Mouse (Mus musculus) limb, embryonic 13.5 days (tissue): ENCODE measurements around the gene Magi1. TPM values are rescaled to one million over a fixed set of nuclear protein-coding genes. Genes with fewer than 3 reads are reported as not detected.
A peak's percentile ranks its signal among the peaks of the same experiment; 100 is the strongest.

Source experiments
- ATAC-seq: fragments of 200-750 bp; cut with Nextera tagmentation; 2 replicates; pipeline ENCODE4 v1.8.0; 2017; ENCODE audit warnings: low read depth, moderate number of reproducible peaks, moderate TSS enrichment; ENCODE audit not compliant: low FRiP score
- H3K27ac ChIP-seq: fragments of 300-500 bp; sonication (generic); 2 replicates; pipeline ENCODE4 v1.5.1; 2015; ENCODE audit warnings: inconsistent platforms, mild to moderate bottlenecking, moderate library complexity
- H3K27me3 ChIP-seq: fragments of 300-500 bp; sonication (generic); 2 replicates; pipeline ENCODE4 v1.6.1; 2015; ENCODE audit warnings: mild to moderate bottlenecking, inconsistent platforms
- H3K36me3 ChIP-seq: fragments of 300-500 bp; sonication (generic); 2 replicates; pipeline ENCODE4 v1.6.1; 2015; ENCODE audit warnings: inconsistent platforms, mild to moderate bottlenecking, moderate library complexity
- H3K4me1 ChIP-seq: fragments of 300-500 bp; sonication (generic); 2 replicates; pipeline ENCODE4 v1.6.1; 2015; ENCODE audit warnings: inconsistent platforms
- H3K4me2 ChIP-seq: fragments of 300-500 bp; sonication (generic); replicated peaks from 2 replicates; pipeline ENCODE4 v1.6.1; 2015; ENCODE audit warnings: inconsistent platforms, mild to moderate bottlenecking, moderate library complexity
- H3K4me3 ChIP-seq: fragments of 300-500 bp; sonication (generic); 2 replicates; pipeline ENCODE4 v1.5.1; 2015; ENCODE audit warnings: moderate library complexity, mild to moderate bottlenecking, inconsistent platforms
- H3K9ac ChIP-seq: fragments of 300-500 bp; sonication (generic); 2 replicates; pipeline ENCODE4 v1.6.1; 2015; ENCODE audit warnings: mild to moderate bottlenecking, inconsistent platforms
- H3K9me3 ChIP-seq: fragments of 300-500 bp; sonication (generic); 2 replicates; pipeline ENCODE4 v1.6.1; 2016; ENCODE audit warnings: inconsistent platforms
- WGBS: fragments of 180-500 bp; shearing (Covaris S2); methylation state at CpG from one replicate; pipeline ENCODE4 v1.1.7; 2015; 5-methylcytosine and 5-hydroxymethylcytosine counted together
- polyA plus RNA-seq: library from polyadenylated mRNA; unstranded; fragments of >200 nt; fragmentation: Nextera tagmentation; extraction: Ambion mirVana; gene quantifications from 2 replicates; pipeline ENCODE4 v1.2.1, GENCODE M21; 2015

Magi1 gene
- polyA plus RNA-seq, 1 experiment from 2014 or later, result 13.9 TPM

DNA sequence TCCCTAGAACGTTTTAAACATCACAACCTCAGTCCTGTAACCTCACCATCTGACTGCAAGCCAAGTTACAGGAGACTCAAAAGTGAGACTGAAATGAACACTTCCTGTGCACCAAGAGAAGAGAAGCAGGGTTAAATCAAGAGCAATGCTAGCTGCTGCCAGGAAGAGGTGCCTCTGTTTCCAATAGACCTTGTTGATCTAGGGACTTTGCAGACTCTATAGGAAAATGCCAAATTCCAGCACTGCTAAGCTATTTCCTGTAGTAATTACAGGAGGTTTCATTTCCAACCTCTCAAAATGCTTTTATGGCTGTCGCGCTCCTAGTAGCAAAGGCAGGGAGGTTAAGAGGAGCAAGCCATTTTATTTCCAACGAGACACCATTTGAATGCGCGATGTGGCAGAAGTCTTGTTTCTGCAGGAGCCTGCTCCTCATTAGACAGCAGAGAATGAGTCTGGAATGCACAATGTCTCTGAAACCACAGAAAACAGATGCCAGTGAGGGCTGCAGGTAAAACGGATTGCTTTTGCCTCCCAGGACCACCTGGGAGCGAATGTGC lies 222.2 kb downstream of the Magi1 start:
- no peak; the same call in 1 of the 2 replicates for ATAC-seq
- WGBS, result 14% methylated on average over 8 of the region's 8 CpGs
- Histone ChIP-seq H3K4me2 (peak overlapping the region; percentile 36), H3K9ac (no peak overlapping the region), H3K4me1 (peaks cover 55% of the 10 kb centered on the region), H3K36me3 (no peaks in the 10 kb centered on the region), H3K27me3 (no peaks in the 10 kb centered on the region), H3K27ac (peak overlapping the region; percentile 63), H3K9me3 (no peaks in the 10 kb centered on the region), H3K4me3 (no peak overlapping the region)

- Histone ChIP-seq H3K36me3 (no peaks in the 10 kb centered on the region), H3K27ac (0 out of 2 replicates have a peak overlapping the region, but pooled peaks have one; percentile 63), H3K4me2 (peak overlapping the region; percentile 36; the same call in 1 of the 2 replicates), H3K27me3 (no peaks in the 10 kb centered on the region), H3K9me3 (no peaks in the 10 kb centered on the region), H3K9ac (no peak overlapping the region), H3K4me3 (no peak overlapping the region), H3K4me1 (peaks cover 55% of the 10 kb centered on the region)
- no peak for ATAC-seq
- WGBS, result 83% methylated on average over 7 of the region's 7 CpGs
Measured at GRCm38 (mm10) chr6:94060621-94061213, 223.0 kb downstream of the Magi1 start.

- no peak overlapping the region for H3K27ac ChIP-seq
- no peak overlapping the region for H3K4me3 ChIP-seq
- no peak overlapping the region for H3K9ac ChIP-seq
- H3K9me3 ChIP-seq, result no peaks in the 10 kb centered on the region
- WGBS, result 47% methylated on average over 2 of the region's 2 CpGs
- H3K4me2 ChIP-seq, result no peak overlapping the region
- H3K36me3 ChIP-seq, result no peaks in the 10 kb centered on the region
- ATAC-seq, result 0 out of 2 replicates have a peak, but pooled peaks have one; percentile 32
- H3K4me1 ChIP-seq, result peaks cover 47% of the 10 kb centered on the region
- no peaks in the 10 kb centered on the region for H3K27me3 ChIP-seq
Measured at GRCm38 (mm10) chr6:94059090-94059489, 224.6 kb downstream of the Magi1 start.

GRCm38 (mm10) chr6:94053920-94054319 lies 229.8 kb downstream of the Magi1 start:
- Histone ChIP-seq H3K4me2 (no peak overlapping the region), H3K4me1 (peaks cover 5% of the 10 kb centered on the region; the same call in 1 of the 2 replicates), H3K36me3 (0 out of 2 replicates have a peak, but pooled peaks cover under 1% of the 10 kb centered on the region), H3K9ac (no peak overlapping the region), H3K9me3 (no peaks in the 10 kb centered on the region), H3K27ac (no peak overlapping the region), H3K4me3 (no peak overlapping the region), H3K27me3 (no peaks in the 10 kb centered on the region)
- no peak for ATAC-seq
- WGBS, result 54% methylated on average over 1 of the region's 1 CpGs

- H3K9ac ChIP-seq, result no peak overlapping the region
- H3K4me1 ChIP-seq, result peaks cover 8% of the 10 kb centered on the region
- H3K9me3 ChIP-seq, result no peaks in the 10 kb centered on the region
- H3K36me3 ChIP-seq, result peaks cover 8% of the 10 kb centered on the region; the same call in 1 of the 2 replicates
- 88% methylated on average over 4 of the region's 4 CpGs for WGBS
- no peak for ATAC-seq
- H3K27me3 ChIP-seq, result no peaks in the 10 kb centered on the region
- no peak overlapping the region for H3K4me3 ChIP-seq
- H3K4me2 ChIP-seq, result no peak overlapping the region
- H3K27ac ChIP-seq, result no peak overlapping the region
Measured at GRCm38 (mm10) chr6:94045180-94045579, 238.5 kb downstream of the Magi1 start.

GRCm38 (mm10) chr6:94043461-94043860 lies 240.3 kb downstream of the Magi1 start:
- no peak for ATAC-seq
- no peak overlapping the region for H3K4me2 ChIP-seq
- no peaks in the 10 kb centered on the region for H3K27me3 ChIP-seq
- H3K9ac ChIP-seq, result no peak overlapping the region
- no peaks in the 10 kb centered on the region for H3K9me3 ChIP-seq
- no peak overlapping the region for H3K27ac ChIP-seq
- H3K4me1 ChIP-seq, result peaks cover 8% of the 10 kb centered on the region
- no peak overlapping the region for H3K4me3 ChIP-seq
- WGBS, result 27% methylated on average over 7 of the region's 7 CpGs
- H3K36me3 ChIP-seq, result peaks cover 4% of the 10 kb centered on the region; the same call in 1 of the 2 replicates

DNA sequence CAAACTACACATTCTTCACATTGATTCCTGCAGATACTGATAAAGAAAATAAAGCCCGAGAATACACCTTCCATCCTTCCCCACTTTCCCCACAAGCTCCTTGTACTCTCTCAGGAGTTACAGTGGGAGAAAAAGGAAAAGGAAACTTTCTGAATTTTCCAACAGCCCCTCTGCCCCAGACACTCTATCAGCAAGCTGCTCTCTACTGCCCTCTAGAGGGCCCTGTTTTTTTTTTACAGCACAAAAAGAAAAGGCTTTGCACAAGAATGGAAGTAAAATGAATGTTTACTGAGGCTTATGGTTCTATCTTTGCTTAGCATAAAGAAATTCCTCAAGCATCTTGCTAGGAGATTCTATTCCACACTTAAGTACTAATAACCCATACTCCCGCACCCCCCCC lies 243.6 kb downstream of the Magi1 start:
- no peaks in the 10 kb centered on the region for H3K9me3 ChIP-seq
- H3K4me3 ChIP-seq, result no peak overlapping the region
- H3K36me3 ChIP-seq, result no peaks in the 10 kb centered on the region
- 45% methylated on average over 2 of the region's 2 CpGs for WGBS
- H3K9ac ChIP-seq, result no peak overlapping the region
- H3K27ac ChIP-seq, result no peak overlapping the region
- peaks cover 8% of the 10 kb centered on the region for H3K4me1 ChIP-seq
- no peak for ATAC-seq
- H3K27me3 ChIP-seq, result no peaks in the 10 kb centered on the region
- H3K4me2 ChIP-seq, result no peak overlapping the region

DNA sequence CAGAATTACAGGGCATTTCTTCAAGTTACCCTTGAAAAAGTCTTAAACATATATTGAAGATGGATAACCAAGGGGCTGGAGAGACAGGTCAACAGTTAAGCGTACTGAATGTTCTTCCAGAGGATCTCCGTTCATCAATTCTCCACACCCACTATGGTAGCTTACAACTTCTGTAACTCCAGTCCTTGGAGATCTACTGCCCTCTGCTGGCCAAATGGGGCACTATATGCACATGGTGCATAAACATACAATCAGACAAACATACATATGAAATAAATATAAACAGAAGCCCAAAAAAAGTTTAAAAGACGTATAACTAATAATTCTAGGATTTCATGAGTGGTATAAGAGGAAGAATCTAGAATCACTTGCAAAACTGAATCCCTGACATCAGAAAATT lies 244.8 kb downstream of the Magi1 start:
- no peak overlapping the region for H3K4me2 ChIP-seq
- H3K4me1 ChIP-seq, result peaks cover 7% of the 10 kb centered on the region
- H3K4me3 ChIP-seq, result no peak overlapping the region
- H3K27me3 ChIP-seq, result no peaks in the 10 kb centered on the region
- no peaks in the 10 kb centered on the region for H3K9me3 ChIP-seq
- WGBS, result 94% methylated on average over 3 of the region's 3 CpGs
- no peaks in the 10 kb centered on the region for H3K36me3 ChIP-seq
- H3K9ac ChIP-seq, result no peak overlapping the region
- no peak overlapping the region for H3K27ac ChIP-seq
- no peak for ATAC-seq

DNA sequence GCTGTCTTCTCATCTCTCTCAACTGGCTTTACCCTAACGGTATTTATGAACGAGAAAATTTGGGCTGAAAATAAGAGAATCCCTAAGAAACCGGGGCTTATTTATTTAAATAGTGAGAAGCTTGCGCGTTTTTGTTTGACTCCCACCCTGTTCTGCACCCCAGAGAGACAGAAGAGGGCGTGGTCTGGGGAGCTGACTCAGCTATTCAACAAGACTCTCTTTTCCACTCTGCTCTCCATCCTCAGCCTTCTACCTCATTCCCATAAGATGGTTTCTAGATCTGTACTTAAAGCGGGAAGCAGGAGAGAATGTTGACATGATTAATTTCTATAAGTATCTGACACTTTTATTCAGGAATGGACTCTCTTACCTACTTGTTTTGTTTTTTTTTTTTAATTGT lies 247.2 kb downstream of the Magi1 start:
- Histone ChIP-seq H3K36me3 (no peaks in the 10 kb centered on the region), H3K4me2 (no peak overlapping the region), H3K4me3 (no peak overlapping the region), H3K27me3 (no peaks in the 10 kb centered on the region), H3K27ac (no peak overlapping the region), H3K4me1 (no peaks in the 10 kb centered on the region), H3K9ac (no peak overlapping the region), H3K9me3 (no peaks in the 10 kb centered on the region)
- ATAC-seq, result no peak
- 75% methylated on average over 7 of the region's 7 CpGs for WGBS

DNA sequence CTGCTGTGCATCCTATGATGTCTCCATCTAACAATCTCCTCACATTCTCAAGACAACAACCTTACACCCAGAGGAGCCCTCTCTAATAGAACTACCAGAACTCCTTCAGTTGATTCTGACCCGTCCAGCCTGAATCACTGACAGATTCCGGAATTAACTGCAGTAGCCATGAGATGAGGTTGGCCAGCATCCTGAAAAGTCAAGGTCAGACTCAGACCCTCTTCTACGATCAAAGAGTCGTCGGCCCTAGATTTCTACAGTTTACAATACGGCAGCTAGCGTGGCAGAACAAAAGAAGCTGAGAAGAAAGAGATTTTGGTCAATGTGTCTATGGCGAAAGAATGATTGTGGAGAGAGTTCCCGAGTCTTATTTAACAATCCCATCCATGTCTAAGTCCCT lies 257.4 kb downstream of the Magi1 start:
- no peak overlapping the region for H3K4me3 ChIP-seq
- no peak overlapping the region for H3K9ac ChIP-seq
- H3K27ac ChIP-seq, result no peak overlapping the region
- no peak for ATAC-seq
- peaks cover 25% of the 10 kb centered on the region for H3K4me1 ChIP-seq
- H3K27me3 ChIP-seq, result no peaks in the 10 kb centered on the region
- no peaks in the 10 kb centered on the region for H3K9me3 ChIP-seq
- H3K4me2 ChIP-seq, result no peak overlapping the region
- no peaks in the 10 kb centered on the region for H3K36me3 ChIP-seq
- 91% methylated on average over 9 of the region's 9 CpGs for WGBS

DNA sequence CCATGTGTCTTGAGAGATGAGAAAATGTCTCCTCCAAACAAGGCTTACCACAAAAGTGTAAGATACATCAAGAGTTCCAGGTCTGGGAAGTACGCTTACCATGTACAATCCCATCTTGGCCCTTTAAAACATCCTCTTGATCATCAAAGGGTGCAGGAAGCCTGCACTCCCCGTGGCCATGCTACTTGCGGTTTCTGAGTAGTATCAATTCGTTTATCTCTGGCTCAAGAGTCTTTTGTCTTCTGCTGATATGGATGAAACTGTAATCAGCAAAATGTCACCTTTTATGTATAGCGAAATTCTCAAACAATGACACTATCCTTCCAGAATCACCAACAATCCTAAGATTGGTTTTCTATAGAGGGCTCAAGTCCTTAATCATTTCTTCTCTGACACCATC lies 261.3 kb downstream of the Magi1 start:
- WGBS, result 86% methylated on average over 5 of the region's 5 CpGs
- ATAC-seq, result no peak

GRCm38 (mm10) chr6:94021239-94021962 lies 262.3 kb downstream of the Magi1 start:
- Histone ChIP-seq H3K4me2 (no peak overlapping the region), H3K36me3 (no peaks in the 10 kb centered on the region), H3K4me1 (peaks cover 25% of the 10 kb centered on the region), H3K9me3 (no peaks in the 10 kb centered on the region), H3K9ac (no peak overlapping the region), H3K27ac (no peak overlapping the region), H3K27me3 (no peaks in the 10 kb centered on the region), H3K4me3 (no peak overlapping the region)
- ATAC-seq, result no peak
- 88% methylated on average over 8 of the region's 8 CpGs for WGBS

More for the DNA sequence above, 261.3 kb downstream of the Magi1 start:
- H3K4me3 ChIP-seq, result no peak overlapping the region
- no peak overlapping the region for H3K4me2 ChIP-seq
- no peaks in the 10 kb centered on the region for H3K27me3 ChIP-seq
- no peaks in the 10 kb centered on the region for H3K36me3 ChIP-seq
- H3K9ac ChIP-seq, result no peak overlapping the region
- H3K9me3 ChIP-seq, result no peaks in the 10 kb centered on the region
- H3K27ac ChIP-seq, result no peak overlapping the region
- peaks cover 25% of the 10 kb centered on the region for H3K4me1 ChIP-seq
